Mouse (Mus musculus): ENCODE results near the gene Fmo5. TPM values are rescaled to one million over a fixed set of nuclear protein-coding genes. Genes with fewer than 3 reads are reported as not detected.

The Fmo5 gene
- polyA plus RNA-seq, 1 experiment from 2014 or later = 0.75 TPM

DNA sequence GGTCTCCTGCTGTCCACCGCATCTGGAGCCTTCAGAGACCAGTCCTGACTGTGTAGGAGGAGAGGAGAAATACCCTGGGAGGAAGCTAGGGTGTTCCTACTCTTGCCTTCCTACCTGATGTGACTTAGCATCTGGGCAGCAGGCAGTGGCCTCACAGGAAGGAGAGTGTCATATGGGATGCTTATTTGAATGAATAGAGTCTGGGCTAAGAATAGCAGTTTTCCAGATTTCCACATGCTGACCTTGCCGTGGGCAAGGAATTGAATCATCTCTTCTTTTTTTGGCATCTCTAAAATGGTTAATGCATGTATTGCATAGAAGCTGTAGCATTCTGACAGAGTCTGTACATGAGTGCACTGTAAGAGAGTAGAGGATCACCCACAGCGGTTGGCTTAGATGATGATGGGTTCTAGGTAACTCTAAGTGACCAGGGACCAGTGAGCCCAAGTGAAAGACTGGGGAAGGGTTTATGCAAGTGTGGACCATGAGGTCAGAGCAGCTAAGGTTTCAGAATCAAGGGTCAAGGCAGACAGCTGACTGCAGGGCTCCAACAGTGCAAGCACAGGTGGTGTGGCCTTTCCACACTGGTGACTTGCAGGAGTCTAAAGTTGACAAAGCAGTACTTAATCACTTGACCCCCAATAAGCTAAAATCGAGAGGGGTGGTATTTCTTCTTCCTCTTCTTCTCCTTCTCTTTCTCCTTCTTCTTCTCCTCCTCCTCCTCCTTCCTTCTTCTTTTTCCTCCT, 57.9 kb downstream of the Fmo5 start:
- WGBS = 82% methylated on average over 4 of the region's 4 CpGs
- no peaks in the 10 kb centered on the region for H3K9me3 ChIP-seq
- H3K27ac ChIP-seq = no peak overlapping the region
- peaks cover 16% of the 10 kb centered on the region for H3K27me3 ChIP-seq (replicated peaks)
- no peak overlapping the region for H3K9ac ChIP-seq
- no peak for ATAC-seq (ENCODE audit: low FRiP score, low read depth)
- H3K4me1 ChIP-seq = peaks cover 6% of the 10 kb centered on the region; the same call in 1 of the 2 replicates
- no peaks in the 10 kb centered on the region for H3K36me3 ChIP-seq
- no peak overlapping the region for H3K4me3 ChIP-seq
- H3K4me2 ChIP-seq (replicated peaks) = no peak overlapping the region

DNA sequence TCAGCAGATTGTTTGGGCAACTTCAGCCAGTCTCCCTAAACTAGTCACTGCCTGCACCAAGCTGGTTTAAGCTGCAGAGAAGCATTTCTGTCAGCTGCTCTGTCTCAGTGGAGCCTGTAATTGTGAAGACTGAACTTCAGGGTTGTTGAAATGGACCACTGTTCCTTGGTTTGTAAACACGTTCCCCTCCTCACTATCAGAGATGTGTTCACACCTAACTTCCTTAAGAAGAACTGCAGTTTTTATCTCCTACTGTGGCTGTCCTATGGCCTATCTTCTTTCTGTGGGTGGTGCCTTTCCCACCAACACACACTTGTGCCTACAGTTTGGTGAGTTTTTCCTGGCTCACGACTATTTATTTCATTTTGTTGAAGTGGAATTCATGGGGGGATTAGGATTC, 60.7 kb downstream of the Fmo5 start:
- Histone ChIP-seq H3K36me3 (peaks cover 3% of the 10 kb centered on the region; the same call in 1 of the 2 replicates), H3K9me3 (no peaks in the 10 kb centered on the region), H3K27me3 (replicated peaks) (peaks cover 5% of the 10 kb centered on the region; the same call in 1 of the 2 replicates), H3K9ac (no peak overlapping the region), H3K4me1 (no peaks in the 10 kb centered on the region), H3K4me3 (no peak overlapping the region), H3K4me2 (replicated peaks) (no peak overlapping the region), H3K27ac (no peak overlapping the region)
- no peak for ATAC-seq (ENCODE audit: low FRiP score, low read depth)
- 81% methylated on average over 2 of the region's 2 CpGs for WGBS

DNA sequence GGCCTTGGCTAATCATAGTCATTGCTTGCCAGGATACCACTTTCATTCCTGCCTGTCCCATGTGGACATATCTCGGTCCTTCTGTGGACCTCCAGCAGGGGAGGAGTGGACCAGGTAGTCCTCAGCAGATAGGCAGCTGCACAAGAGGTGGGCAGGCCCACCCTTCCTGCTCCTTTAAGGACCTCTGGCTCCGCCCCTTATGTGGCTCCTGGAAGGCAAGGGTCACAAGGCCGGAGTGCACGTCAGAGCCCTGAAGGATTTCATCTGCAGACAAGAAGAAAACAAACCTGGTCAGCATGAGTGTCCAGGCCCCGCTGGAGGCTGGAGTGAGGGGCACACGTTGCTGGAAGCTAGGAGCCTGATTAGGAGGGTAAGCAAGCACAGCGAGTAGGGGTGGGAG, 62.0 kb downstream of the Fmo5 start:
- no peaks in the 10 kb centered on the region for H3K9me3 ChIP-seq
- no peaks in the 10 kb centered on the region for H3K4me1 ChIP-seq
- no peak overlapping the region for H3K4me3 ChIP-seq
- H3K9ac ChIP-seq = no peak overlapping the region
- H3K27me3 ChIP-seq (replicated peaks) = no peaks in the 10 kb centered on the region
- H3K36me3 ChIP-seq = peaks cover 3% of the 10 kb centered on the region; the same call in 1 of the 2 replicates
- 72% methylated on average over 7 of the region's 7 CpGs for WGBS
- ATAC-seq (ENCODE audit: low FRiP score, low read depth) = no peak
- no peak overlapping the region for H3K27ac ChIP-seq
- no peak overlapping the region for H3K4me2 ChIP-seq (replicated peaks)

DNA sequence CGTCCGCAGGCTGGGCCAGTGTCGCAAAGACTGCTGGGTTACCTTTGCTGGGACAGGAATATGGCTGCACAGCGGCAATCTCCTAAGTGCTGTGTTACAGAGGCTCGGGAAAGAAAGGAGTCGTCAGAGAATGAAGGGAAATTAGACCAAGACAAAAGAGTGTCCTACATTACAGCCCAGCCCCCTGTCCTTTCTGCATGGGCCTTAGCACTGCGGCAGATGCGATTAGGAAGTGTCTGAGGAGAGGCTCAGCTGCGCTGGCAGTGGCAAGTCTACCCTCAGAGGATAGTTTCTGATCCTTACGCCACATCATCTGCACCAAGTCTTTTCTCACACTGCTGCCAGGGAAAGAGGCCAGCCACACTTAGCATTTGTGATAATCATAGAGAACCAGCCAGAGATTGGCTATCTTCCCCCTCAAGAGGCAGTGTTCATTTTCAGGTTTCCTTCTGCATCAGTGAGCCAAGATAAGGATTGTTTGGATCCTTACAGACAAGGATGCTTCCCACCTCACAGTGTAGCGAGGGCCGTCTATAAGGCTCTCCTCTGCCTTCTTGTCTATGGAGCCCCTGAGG, 62.9 kb downstream of the Fmo5 start:
- H3K36me3 ChIP-seq = peaks cover 3% of the 10 kb centered on the region; the same call in 1 of the 2 replicates
- H3K4me1 ChIP-seq = no peaks in the 10 kb centered on the region
- no peak overlapping the region for H3K4me3 ChIP-seq
- ATAC-seq (ENCODE audit: low FRiP score, low read depth) = no peak
- no peaks in the 10 kb centered on the region for H3K27me3 ChIP-seq (replicated peaks)
- no peak overlapping the region for H3K27ac ChIP-seq
- no peak overlapping the region for H3K9ac ChIP-seq
- no peak overlapping the region for H3K4me2 ChIP-seq (replicated peaks)
- H3K9me3 ChIP-seq = no peaks in the 10 kb centered on the region
- 48% methylated on average over 12 of the region's 12 CpGs for WGBS

DNA sequence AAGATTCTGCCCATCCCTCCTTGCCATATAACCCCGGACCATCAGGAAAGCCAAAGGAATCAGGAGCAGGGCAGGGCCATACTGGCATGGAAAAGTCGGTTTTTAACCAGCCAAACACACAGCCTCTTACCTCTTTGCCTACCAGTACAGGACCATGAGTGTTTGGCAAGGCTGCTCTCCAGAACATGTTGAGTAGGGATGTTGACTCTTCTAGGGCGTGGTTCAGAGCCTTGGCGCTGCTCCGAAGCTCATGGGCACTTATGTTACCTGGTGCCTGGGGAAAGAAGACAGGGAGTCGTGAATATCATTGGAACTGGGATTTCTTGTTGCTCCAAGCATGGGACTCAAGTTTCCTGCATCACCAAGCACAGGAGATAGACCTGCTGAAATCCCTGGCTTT, 65.2 kb downstream of the Fmo5 start:
- no peak overlapping the region for H3K9ac ChIP-seq
- no peaks in the 10 kb centered on the region for H3K9me3 ChIP-seq
- no peak overlapping the region for H3K27ac ChIP-seq
- 87% methylated on average over 6 of the region's 6 CpGs for WGBS
- no peak overlapping the region for H3K4me3 ChIP-seq
- no peaks in the 10 kb centered on the region for H3K27me3 ChIP-seq (replicated peaks)
- ATAC-seq (ENCODE audit: low FRiP score, low read depth) = no peak
- peaks cover 3% of the 10 kb centered on the region for H3K36me3 ChIP-seq
- no peaks in the 10 kb centered on the region for H3K4me1 ChIP-seq
- no peak overlapping the region for H3K4me2 ChIP-seq (replicated peaks)

DNA sequence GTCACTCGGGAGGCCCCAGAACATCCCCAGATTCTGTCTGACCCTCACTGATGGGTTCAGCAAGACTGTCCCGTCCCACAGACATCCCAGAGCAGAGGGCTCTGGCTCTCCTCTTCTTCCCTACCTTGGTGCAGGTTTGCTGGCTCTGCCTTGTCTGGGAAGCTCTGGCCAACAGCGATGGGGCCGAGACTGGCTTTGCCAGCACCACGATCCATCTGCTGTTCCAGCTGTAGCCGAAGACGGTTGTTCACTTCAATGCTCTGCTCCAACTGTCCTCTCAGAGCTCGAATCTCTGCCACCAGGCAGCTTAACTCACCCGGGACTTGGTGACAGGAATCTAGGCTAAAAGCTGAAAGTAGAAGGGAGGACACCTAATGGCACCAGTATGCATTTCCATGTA, 68.3 kb downstream of the Fmo5 start:
- H3K4me3 ChIP-seq = no peak overlapping the region
- H3K27ac ChIP-seq = no peak overlapping the region
- no peaks in the 10 kb centered on the region for H3K4me1 ChIP-seq
- no peaks in the 10 kb centered on the region for H3K9me3 ChIP-seq
- no peak overlapping the region for H3K4me2 ChIP-seq (replicated peaks)
- no peak overlapping the region for H3K9ac ChIP-seq
- H3K36me3 ChIP-seq = peaks cover 3% of the 10 kb centered on the region
- H3K27me3 ChIP-seq (replicated peaks) = no peaks in the 10 kb centered on the region
- 88% methylated on average over 9 of the region's 9 CpGs for WGBS
- ATAC-seq (ENCODE audit: low FRiP score, low read depth) = no peak

DNA sequence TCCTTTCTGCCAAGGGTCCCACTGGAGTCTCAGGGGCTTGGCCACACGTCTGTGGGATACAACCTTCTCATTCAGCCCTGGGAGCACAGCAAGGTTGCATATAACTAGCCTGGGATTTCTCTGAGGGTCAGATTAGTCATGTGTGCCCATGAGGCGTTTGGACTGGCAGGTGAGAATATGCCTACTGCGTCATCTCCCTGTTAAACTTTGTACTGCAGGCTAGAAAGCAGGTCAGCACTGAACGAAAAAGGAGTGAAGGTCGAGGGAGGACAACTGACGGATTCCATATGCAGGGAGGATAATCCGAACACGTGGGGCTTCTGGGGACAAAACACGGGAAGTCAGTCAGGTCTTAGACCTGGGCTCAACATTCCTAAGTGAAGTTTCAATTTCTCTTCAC, 68.7 kb downstream of the Fmo5 start:
- WGBS = 86% methylated on average over 9 of the region's 9 CpGs

DNA sequence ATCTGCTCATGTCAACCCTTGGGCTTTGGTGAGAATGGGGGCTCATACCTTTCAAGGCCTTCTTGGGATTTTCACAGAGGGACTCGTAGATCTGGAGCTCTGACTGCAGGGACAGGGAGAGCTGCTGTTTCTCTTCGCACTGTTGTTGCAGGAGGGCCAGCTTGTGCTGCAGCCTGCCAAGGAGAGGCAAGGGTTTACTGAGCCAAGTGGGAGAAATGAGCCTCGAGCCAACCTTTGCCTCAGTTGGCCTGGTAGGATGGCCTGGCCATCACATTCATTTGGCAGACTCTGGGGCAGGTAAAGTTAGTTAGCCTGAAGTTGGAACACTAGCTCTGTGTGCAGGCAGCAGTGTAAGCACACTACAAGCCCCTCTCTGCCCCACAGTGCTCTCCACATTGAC, 70.5 kb downstream of the Fmo5 start:
- Histone ChIP-seq H3K9ac (no peak overlapping the region), H3K4me1 (no peaks in the 10 kb centered on the region), H3K4me2 (replicated peaks) (no peak overlapping the region), H3K9me3 (no peaks in the 10 kb centered on the region), H3K27me3 (replicated peaks) (no peaks in the 10 kb centered on the region), H3K27ac (no peak overlapping the region), H3K36me3 (no peaks in the 10 kb centered on the region; the same call in 1 of the 2 replicates), H3K4me3 (no peak overlapping the region)
- 74% methylated on average over 3 of the region's 3 CpGs for WGBS
- ATAC-seq (ENCODE audit: low FRiP score, low read depth) = no peak

More for the DNA sequence above, 68.7 kb downstream of the Fmo5 start:
- no peak overlapping the region for H3K9ac ChIP-seq
- H3K9me3 ChIP-seq = no peaks in the 10 kb centered on the region
- H3K4me2 ChIP-seq (replicated peaks) = no peak overlapping the region
- no peak for ATAC-seq (ENCODE audit: low FRiP score, low read depth)
- no peak overlapping the region for H3K27ac ChIP-seq
- peaks cover 3% of the 10 kb centered on the region for H3K36me3 ChIP-seq
- no peaks in the 10 kb centered on the region for H3K27me3 ChIP-seq (replicated peaks)
- no peaks in the 10 kb centered on the region for H3K4me1 ChIP-seq
- no peak overlapping the region for H3K4me3 ChIP-seq

DNA sequence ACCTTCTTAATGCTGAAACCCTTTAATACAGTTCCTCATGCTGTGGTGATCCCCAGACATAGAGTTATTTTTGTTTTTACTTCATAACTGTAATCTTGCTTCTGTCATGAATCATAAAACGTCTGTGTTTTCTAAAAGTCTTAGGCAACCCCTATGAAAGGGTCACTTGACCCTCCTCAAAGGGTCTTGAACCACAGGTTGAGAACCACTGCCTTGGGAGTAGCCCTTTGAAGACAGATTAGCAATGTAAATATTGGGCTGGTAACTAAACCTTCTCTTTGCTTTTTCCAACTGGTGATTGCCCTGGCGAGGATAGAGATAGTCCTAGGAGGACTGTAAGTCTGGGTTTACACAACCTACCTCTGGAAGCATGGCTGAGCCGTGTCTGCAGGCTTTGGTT, 72.6 kb downstream of the Fmo5 start:
- Histone ChIP-seq H3K27me3 (replicated peaks) (no peaks in the 10 kb centered on the region), H3K4me2 (replicated peaks) (no peak overlapping the region), H3K9ac (no peak overlapping the region), H3K9me3 (no peaks in the 10 kb centered on the region), H3K4me1 (no peaks in the 10 kb centered on the region), H3K4me3 (no peak overlapping the region), H3K27ac (no peak overlapping the region), H3K36me3 (no peaks in the 10 kb centered on the region; the same call in 1 of the 2 replicates)
- WGBS = 64% methylated on average over 3 of the region's 3 CpGs
- ATAC-seq (ENCODE audit: low FRiP score, low read depth) = no peak

DNA sequence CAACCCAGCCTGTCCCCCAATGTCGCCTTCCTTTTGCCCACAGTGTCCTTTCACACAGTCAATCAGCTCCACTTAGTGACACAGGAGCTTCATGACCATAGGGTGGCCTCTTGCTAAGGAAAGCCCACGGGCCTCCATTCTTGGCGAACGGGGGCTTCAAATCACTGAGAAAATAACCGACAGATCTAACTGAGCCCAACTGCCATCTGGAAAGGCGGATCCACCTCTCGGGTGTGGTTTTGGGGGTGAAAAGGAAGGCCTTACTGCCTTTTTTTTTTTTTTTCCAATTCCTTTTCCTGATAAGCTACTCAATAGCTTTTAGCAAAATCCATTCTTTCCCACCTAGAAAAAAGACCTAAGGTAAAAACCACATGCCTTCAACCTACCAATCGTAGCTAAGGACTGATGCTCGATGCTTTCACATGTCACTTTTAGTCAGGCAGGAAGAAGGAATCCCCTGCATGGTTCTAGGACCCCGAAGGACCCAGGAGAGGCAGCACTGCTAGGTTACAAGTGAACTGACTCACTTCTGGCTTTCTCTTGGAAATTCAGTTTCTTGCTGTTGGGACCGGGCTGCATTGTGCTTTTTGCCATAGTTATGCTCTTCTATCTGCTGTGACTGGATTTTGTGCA, 74.0 kb downstream of the Fmo5 start:
- 95% methylated on average over 11 of the region's 11 CpGs for WGBS
- no peaks in the 10 kb centered on the region for H3K36me3 ChIP-seq
- H3K9ac ChIP-seq = no peak overlapping the region
- H3K4me1 ChIP-seq = no peaks in the 10 kb centered on the region
- no peak overlapping the region for H3K27ac ChIP-seq
- no peaks in the 10 kb centered on the region for H3K27me3 ChIP-seq (replicated peaks)
- ATAC-seq (ENCODE audit: low FRiP score, low read depth) = no peak
- H3K4me2 ChIP-seq (replicated peaks) = no peak overlapping the region
- no peak overlapping the region for H3K4me3 ChIP-seq
- no peaks in the 10 kb centered on the region for H3K9me3 ChIP-seq

Data from neural tube, embryonic 12.5 days (tissue).